Mouse (Mus musculus) cerebellum, adult 8-10 months (tissue): ENCODE data around the gene Unc93a2.
"Not testable (repeated sequence)": the region's sequence is repeated elsewhere in the genome, so short reads cannot be mapped to it uniquely, and the experiment has no call there.

ENCODE experiments used
- DNase-seq: peaks from one replicate; pipeline ENCODE4 v3.0.0; 2022

The Unc93a2 gene

DNA sequence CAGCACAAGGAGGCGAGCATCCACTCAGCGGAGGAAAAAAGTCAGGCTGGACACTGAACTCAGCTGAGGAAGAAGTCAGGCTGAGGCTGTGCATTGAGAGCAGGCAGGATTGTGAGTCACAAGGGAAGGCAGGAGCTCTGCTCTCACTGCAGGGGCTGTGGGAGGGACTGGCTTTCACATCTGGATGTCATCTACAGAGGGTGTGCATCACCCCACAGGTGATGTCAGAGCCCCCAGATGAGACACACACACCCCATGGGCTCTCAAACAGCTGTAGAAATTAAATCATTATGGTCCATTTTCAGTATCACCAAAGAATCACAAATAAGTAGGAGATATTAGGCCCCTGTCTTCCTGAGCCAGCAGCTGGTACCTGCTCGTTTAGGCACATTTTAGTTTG is at the start of gene Unc93a2:
Gene Unc93a2 (minus strand): TSS at position 101 of the 400 bp plus-strand sequence.
- not testable (repeated sequence) for DNase-seq

GRCm38 (mm10) chr17:7434121-7434520 is 48.9 kb upstream of the Unc93a2 start:
- DNase-seq = not testable (repeated sequence)

- DNase-seq = not testable (repeated sequence)
These were observed 45.0 kb upstream of the Unc93a2 start for GRCm38 (mm10) chr17:7430210-7430631.

- DNase-seq = peak; percentile 4
These were observed 35.1 kb upstream of the Unc93a2 start for GRCm38 (mm10) chr17:7420191-7420973.

DNA sequence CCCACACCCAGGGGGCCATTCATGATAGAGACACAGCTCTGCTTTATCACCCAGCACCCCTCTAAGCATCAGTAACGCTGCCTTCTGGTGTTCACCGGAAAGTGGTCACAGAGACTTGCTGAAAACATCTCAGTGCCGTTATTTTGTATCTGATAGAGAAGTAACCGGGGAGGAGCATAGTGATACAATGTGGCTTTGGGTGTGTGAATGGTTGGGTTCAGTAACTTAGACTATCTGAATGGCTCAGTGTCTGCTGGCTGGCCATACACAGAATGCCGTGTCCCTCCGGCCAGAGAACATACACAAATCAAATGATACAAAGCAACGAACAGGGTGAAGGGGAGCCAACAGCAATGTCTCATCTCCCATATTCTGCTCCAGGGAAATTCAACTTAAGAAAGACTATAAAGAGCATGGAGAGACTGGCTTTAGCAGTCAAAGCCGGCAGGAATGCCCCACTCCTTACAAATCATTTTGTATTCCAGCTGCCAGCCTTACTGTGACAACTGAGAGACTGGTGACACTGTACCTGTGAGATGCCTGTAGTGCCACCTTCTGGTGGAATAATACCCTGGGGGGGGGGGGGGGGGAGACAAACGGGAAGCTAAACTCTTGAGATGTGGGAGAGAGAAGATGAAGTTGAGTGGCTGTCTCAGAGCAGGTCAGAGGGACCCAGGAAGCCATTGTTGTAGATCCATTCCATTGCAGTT is 29.5 kb upstream of the Unc93a2 start:
- DNase-seq = not testable (repeated sequence)

DNA sequence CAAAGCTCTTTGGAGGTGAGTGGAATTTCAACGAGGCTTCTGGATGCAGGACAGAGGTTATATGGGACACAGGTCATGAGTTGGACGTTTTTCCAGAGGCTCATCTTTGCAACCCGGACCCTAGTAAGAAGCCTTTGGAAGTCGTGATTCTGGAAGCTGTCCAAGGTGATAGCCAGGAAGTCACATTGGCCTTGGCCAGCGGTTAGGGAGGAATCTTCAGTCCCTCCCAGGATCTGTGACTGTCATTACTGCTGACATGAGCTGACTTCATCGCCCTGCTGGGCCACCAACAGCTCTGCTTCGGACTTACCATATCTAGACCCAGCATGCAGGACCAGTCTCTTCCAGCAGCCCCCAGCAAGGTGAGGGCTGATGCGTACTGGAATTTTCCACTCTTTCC is 28.1 kb upstream of the Unc93a2 start:
- DNase-seq = not testable (repeated sequence)

DNA sequence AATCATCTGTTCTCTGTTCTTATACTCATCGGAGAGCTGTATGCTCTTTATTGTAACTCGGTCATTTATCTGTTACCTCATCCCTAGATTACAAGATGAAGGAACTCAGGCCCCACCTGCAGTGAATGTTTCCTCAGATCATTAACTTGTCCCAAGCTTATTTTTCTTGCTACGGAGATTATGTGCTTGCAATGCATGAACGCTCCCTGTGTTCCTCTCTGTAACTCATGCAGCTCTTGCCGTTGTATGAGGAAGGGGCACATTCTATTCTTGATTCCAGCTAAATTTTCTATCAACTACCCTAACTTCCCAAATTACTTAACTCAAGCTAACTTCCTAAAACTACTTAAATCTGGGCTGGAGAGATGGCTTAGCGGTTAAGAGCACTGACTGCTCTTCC is 14.5 kb upstream of the Unc93a2 start:
- not testable (repeated sequence) for DNase-seq

DNA sequence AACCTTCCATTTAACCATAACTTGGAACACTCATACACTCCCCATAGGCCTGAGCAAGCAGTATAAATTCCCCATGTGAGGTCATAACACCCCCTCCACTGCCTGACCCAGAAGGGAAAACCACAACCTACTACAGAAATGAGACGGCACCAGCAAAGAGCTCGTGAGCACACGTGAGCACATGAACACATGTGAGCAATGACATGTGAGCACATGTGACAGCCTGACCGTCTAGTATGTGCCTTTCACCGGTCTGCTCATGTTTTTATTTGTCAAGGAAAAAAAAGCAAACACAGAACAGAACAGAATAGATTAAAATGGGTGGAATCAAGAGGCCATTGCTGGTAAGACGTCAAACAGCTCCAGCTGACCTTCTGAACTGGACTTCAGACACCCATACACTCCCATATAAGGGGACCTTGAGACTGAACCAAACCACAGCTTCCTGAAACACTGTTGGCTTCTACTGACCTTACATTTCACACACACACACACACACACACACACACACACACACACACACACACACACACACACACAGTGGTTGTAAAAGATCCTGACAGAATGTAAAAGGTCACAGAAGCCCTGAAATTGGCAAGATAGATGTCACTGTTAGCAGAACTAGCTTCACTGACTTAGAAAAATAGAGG is 13.1 kb upstream of the Unc93a2 start:
- DNase-seq = not testable (repeated sequence)

DNA sequence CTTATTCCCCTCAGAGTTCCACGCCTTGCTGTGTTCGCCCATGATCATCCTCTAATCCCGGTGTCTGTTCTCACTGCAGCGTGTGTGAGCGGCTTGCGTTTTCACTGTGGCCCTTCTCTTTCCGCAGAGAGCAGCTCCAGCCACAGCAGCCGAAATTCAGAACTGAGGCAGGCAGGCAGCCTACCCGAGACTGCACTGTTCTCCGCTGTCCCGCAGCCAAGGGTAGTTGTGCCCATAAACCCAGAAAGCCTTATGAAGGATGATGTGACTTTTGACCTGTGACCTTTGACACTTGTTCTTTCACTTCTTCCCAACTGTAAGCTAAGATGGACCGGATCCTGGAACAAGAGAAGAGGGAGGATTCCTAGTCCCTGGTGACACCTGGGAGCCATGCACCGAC is 11.8 kb upstream of the Unc93a2 start:
- not testable (repeated sequence) for DNase-seq

DNA sequence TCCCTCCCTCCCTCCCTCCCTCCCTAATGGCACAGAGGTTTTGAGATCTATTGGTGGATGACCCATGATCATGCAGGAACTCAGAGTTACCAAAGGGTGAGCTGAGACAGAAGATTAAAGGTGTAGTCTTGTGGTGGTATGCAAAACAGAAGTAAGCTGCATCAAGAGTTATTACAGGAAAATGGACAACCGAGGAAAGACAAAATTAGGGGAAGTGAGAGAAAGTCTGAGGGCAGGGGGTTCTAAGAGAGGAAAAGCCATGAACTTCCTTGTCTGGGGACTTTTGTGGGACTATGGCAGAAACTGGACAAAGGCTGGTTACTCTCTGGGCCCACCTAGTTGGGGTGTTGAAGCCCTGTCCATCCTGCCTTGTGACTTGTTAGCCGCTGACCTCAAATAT is 11.0 kb upstream of the Unc93a2 start:
- not testable (repeated sequence) for DNase-seq

DNA sequence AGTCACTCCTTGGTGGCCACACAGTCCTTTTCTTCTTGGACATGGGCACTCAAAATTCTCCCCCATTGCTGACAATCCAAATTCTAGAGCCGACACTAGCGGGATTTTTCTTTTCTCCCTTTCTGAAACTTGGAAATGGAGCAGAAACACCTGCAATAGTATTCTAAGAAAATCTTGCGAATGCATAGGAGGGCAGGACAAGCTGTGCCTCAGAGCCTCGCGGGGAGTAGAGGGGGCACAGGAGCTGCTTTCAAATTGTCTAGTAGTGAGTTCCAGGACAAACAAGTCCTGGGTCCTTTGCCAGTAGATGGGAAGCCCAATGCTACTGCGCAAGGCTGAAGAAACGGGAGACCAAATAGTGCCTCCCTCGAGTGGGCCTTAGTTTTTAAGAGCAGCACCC is 10.4 kb upstream of the Unc93a2 start:
- DNase-seq = not testable (repeated sequence)

DNA sequence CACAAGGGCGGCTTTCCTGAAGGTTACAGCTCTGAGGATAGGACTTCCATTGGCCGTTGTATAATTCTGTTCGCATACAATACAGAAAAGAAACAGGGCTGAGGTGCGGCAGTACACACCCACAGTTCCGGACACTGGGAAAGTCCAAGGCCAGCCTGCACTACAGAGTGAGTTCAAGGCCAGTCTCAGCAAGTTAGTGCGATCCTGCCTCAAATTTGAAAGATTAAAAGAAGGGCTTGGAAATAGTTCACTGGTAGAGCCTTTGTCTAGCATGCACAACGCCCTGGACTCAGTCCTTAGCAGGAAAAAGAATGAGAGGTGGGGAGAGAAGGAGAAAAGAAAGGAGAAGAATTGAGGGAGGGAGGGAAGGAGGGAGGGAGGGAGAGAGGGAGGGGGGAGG is 9.9 kb upstream of the Unc93a2 start:
- DNase-seq = not testable (repeated sequence)

GRCm38 (mm10) chr17:7389898-7390297 is 4.6 kb upstream of the Unc93a2 start:
- DNase-seq = not testable (repeated sequence)

- not testable (repeated sequence) for DNase-seq
These were observed 3.7 kb upstream of the Unc93a2 start for GRCm38 (mm10) chr17:7388958-7389356.

DNA sequence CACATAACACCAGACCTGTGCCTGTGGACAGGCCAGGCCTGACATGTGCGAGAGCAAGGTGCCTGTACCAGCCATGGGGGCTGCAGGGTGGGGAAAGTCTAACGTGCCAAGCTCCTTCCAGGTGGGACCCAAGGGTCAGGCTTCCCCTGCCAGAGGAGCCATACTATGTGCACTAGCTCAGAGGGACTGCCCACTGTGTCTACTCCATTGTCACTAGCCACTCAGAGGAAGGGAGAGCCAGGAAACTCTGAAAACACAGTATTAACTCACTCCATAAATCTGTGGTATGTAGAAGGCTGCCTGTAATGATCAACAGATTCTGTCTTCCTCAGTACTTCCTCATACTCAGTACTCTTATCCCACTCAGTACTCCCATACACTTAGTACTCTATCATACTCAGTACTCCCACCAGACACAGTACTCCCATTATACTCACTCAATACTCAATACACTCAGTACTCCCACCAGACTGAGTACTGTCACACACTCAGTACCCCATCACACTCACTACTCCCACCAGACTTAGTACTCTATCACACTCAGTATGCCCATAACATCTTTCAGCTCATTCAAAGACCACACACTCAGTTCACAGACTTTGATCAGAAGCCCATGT is 3.2 kb upstream of the Unc93a2 start:
- not testable (repeated sequence) for DNase-seq

- DNase-seq = not testable (repeated sequence)
These were observed 752 bp upstream of the Unc93a2 start for GRCm38 (mm10) chr17:7386016-7386415.

GRCm38 (mm10) chr17:7383167-7384143 is 1.8 kb downstream of the Unc93a2 start:
- not testable (repeated sequence) for DNase-seq

DNA sequence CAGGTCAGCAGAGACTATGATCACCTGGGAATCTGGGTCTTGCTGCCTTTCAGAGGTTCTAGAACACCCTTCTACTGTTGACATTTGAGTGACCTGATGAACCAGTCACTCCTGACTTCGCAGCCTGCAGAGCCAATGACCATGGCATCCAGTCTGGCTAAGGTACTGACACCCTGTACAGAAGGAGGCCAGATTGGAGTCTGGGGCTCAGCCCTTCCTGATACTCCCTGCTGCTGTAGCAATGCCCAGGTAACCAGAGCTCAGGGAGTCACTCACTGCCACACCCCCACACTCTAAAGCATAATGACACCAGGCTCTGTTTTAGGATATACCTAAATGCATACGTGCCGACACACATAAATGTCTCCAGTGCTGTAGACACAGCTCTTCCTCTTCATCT is 2.6 kb downstream of the Unc93a2 start:
- not testable (repeated sequence) for DNase-seq

DNA sequence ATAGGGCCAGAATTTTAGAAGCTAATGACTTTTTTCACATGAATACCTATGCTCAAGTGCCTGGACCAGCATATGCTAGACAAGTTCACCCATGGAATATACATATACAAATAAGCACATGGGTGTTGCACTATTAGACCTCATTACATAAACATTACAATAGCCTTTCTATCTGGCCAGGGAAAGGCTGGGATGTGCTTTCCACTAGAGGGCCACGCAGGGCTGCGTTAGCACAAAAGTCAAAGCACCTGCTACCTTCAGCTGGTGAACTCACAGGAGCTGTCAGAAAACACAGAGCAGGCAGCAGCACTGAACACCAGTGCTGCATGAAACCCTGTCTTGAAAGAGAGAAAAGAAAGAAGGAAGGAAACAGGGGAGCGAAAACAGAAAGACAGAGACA is 7.4 kb downstream of the Unc93a2 start:
- not testable (repeated sequence) for DNase-seq

- not testable (repeated sequence) for DNase-seq
These were observed 8.1 kb downstream of the Unc93a2 start for GRCm38 (mm10) chr17:7376951-7377700.

GRCm38 (mm10) chr17:7371879-7372278 is 13.4 kb downstream of the Unc93a2 start, which contains the start of gene Gm49630:
Gm49630 (minus strand) TSS chr17:7371979.
- not testable (repeated sequence) for DNase-seq
